Mouse (Mus musculus): ENCODE measurements around the gene Dpp4. TPM values are rescaled to one million over a fixed set of nuclear protein-coding genes. Genes with fewer than 3 reads are reported as not detected.

Gene Dpp4
- polyA plus RNA-seq, 1 experiment from 2014 or later: 0.19 TPM

DNA sequence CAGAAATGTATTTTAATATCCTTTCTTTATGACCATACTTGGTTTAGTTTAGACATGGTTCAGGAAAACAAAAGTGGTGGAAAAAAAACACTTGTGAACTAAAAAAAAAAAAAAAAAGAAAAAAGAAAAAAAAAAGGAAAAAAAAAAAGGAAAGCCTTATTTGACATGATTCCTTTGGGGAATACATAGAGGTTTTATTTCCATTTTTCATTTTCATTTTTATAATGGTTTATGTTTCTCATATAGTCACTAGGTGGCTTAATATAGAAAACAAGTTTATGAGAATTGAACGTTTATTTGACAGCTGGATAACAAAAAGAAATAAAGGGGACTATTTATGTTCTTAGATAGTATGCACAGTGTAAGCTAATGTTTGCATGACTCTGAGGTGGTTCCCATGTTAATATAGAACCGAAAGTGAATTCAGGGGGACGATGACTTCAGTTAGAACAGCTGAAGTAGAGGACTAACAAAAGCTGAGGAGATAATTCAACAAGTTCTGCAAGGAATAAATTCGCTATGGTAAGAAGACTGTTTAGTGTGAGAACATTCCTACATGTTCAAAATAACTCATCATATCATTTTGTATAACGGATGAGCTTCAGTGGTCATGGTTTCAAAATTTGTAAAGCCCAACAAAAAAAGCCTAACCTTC, 37.8 kb upstream of the Dpp4 start:
- Histone ChIP-seq H3K4me1 (ENCODE audit: control insufficient read depth, insufficient read depth, low read length) (no peaks in the 10 kb centered on the region), H3K9me3 (ENCODE audit: control insufficient read depth, low read length) (no peaks in the 10 kb centered on the region), H3K4me3 (ENCODE audit: low read depth, low read length) (no peak overlapping the region), H3K9ac (ENCODE audit: low read length) (no peak overlapping the region), H3K36me3 (ENCODE audit: control insufficient read depth, insufficient read depth, low read length) (no peaks in the 10 kb centered on the region), H3K4me2 (ENCODE audit: low read depth, severe bottlenecking) (no peak overlapping the region), H3K27me3 (ENCODE audit: control insufficient read depth, insufficient read depth, low read length) (no peaks in the 10 kb centered on the region), H3K27ac (replicated peaks; ENCODE audit: low read depth, low read length) (no peak overlapping the region)
- 91% methylated on average over 5 of the region's 5 CpGs for WGBS
- no peak for DNase-seq (ENCODE audit: low spot score)
- ATAC-seq (ENCODE audit: insufficient number of reproducible peaks, low FRiP score, low TSS enrichment, low read depth): no peak

DNA sequence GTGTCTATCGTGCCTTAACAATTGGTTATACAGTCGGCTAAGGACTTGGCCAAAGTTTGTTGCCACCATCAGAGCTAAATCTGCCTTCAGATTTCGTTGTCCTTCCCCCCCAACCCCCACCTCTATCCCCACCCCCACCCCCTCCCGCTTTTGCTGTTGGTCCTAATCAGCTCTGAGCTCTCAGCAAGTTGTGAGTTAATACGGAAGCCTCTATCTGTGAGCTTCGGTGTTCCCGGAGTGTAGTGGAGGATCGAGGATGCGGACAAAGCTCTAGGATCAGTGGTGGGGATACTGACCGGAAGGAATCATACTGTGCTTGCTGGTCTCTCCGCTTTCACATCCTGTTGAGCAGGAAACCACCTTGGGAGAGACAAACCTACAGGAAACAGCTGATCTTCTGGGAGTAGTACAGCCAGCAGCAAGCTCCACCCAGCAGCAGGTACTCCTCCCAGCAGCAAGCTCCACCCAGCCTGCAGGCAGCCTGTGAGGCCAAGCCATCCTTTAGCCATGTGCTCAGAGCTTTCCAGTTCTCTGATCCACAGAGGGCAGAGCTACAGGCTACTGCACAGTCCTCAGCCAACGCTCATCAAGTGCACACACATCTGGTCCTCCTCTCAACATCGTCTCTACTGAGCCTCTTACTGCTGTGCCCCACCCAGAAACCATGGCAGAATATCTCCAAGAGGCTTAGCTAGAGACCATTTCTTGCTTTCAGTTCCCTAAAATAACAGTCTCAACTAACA, 28.9 kb upstream of the Dpp4 start:
- 73% methylated on average over 13 of the region's 13 CpGs for WGBS
- Histone ChIP-seq H3K36me3 (ENCODE audit: control insufficient read depth, insufficient read depth, low read length) (no peaks in the 10 kb centered on the region), H3K9ac (ENCODE audit: low read length) (no peak overlapping the region), H3K4me1 (ENCODE audit: control insufficient read depth, insufficient read depth, low read length) (no peaks in the 10 kb centered on the region), H3K4me2 (ENCODE audit: low read depth, severe bottlenecking) (no peak overlapping the region), H3K4me3 (ENCODE audit: low read depth, low read length) (no peak overlapping the region), H3K9me3 (ENCODE audit: control insufficient read depth, low read length) (no peaks in the 10 kb centered on the region), H3K27me3 (ENCODE audit: control insufficient read depth, insufficient read depth, low read length) (no peaks in the 10 kb centered on the region), H3K27ac (replicated peaks; ENCODE audit: low read depth, low read length) (no peak overlapping the region)
- ATAC-seq (ENCODE audit: insufficient number of reproducible peaks, low FRiP score, low TSS enrichment, low read depth) (no peak), DNase-seq (ENCODE audit: low spot score) (no peak)

DNA sequence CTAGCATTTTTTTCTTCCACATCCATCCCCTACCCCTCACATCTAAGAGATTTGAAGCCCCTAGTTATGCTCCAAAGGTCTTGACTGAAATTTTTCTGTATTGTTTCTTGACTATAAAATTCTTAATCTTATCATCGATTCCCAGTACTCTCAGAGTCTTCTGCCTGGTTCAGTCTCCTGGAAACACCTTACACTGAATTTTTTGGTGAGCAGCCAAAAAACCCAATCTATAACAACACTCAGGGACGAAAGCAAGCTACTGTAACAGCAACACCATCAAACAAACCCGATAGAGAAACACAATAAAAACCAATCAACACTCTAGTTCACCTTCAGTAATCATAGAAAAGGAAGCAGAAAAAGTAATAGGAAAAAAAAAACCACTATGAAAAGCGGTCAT, 28.1 kb upstream of the Dpp4 start:
- Histone ChIP-seq H3K4me2 (ENCODE audit: low read depth, severe bottlenecking) (no peak overlapping the region), H3K36me3 (ENCODE audit: control insufficient read depth, insufficient read depth, low read length) (no peaks in the 10 kb centered on the region), H3K27me3 (ENCODE audit: control insufficient read depth, insufficient read depth, low read length) (no peaks in the 10 kb centered on the region), H3K9ac (ENCODE audit: low read length) (no peak overlapping the region), H3K4me3 (ENCODE audit: low read depth, low read length) (no peak overlapping the region), H3K4me1 (ENCODE audit: control insufficient read depth, insufficient read depth, low read length) (no peaks in the 10 kb centered on the region), H3K27ac (replicated peaks; ENCODE audit: low read depth, low read length) (no peak overlapping the region), H3K9me3 (ENCODE audit: control insufficient read depth, low read length) (no peaks in the 10 kb centered on the region)
- ATAC-seq (ENCODE audit: insufficient number of reproducible peaks, low FRiP score, low TSS enrichment, low read depth) (no peak), DNase-seq (ENCODE audit: low spot score) (no peak)
- WGBS: 92% methylated on average over 4 of the region's 4 CpGs

DNA sequence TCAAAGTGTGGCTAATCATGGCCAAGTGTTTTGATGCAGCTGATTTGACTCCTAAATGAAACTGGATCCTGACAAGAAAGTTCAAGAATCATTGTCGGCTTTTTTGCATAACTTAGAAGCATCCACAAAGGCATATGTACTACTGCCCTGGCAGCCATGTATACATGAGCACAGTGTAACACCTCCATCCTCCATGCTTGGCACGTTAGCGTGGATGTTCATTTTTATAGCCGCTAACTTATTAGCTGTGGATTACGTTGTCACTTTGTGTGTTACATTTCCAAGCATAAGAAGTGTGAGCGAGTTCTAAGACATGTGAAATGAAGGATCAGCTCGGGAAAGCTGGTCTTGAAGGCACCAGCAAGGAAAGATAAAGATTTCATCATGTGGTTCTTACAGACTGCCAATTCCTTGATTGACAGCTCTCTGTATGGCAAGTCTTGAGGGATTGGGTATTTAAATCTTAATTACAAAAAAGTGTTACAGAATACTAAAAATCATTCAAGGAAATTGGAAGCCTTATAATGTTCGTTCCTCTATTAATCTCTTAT, 19.3 kb upstream of the Dpp4 start:
- Histone ChIP-seq H3K27ac (replicated peaks; ENCODE audit: low read depth, low read length) (no peak overlapping the region), H3K9ac (ENCODE audit: low read length) (no peak overlapping the region), H3K4me2 (ENCODE audit: low read depth, severe bottlenecking) (no peak overlapping the region), H3K4me3 (ENCODE audit: low read depth, low read length) (no peak overlapping the region), H3K4me1 (ENCODE audit: control insufficient read depth, insufficient read depth, low read length) (no peaks in the 10 kb centered on the region), H3K36me3 (ENCODE audit: control insufficient read depth, insufficient read depth, low read length) (no peaks in the 10 kb centered on the region), H3K27me3 (ENCODE audit: control insufficient read depth, insufficient read depth, low read length) (no peaks in the 10 kb centered on the region), H3K9me3 (ENCODE audit: control insufficient read depth, low read length) (no peaks in the 10 kb centered on the region)
- ATAC-seq (ENCODE audit: insufficient number of reproducible peaks, low FRiP score, low TSS enrichment, low read depth) (no peak), DNase-seq (ENCODE audit: low spot score) (no peak)
- 85% methylated on average over 8 of the region's 8 CpGs for WGBS

DNA sequence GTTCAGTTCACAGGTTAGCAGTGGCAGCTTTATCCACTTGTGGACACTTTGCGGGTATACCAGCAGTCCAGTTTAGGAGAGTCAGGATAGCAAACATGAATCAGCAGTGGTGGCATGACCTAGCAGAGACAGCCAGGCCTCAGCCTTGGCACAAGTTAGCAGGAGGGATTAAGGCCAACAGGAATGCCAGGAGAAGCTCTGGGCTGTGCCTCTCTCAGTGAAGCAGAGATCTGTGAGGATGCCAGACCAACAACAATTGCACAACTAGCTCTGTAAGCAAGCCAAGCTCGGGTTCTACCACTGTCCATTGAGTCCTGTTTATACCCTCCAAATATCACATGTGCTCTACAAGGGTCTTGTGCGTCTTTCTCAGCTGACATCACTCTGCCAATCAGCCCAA, 13.9 kb upstream of the Dpp4 start:
- Histone ChIP-seq H3K4me3 (ENCODE audit: low read depth, low read length) (no peak overlapping the region), H3K4me1 (ENCODE audit: control insufficient read depth, insufficient read depth, low read length) (no peaks in the 10 kb centered on the region), H3K27me3 (ENCODE audit: control insufficient read depth, insufficient read depth, low read length) (no peaks in the 10 kb centered on the region), H3K9ac (ENCODE audit: low read length) (no peak overlapping the region), H3K4me2 (ENCODE audit: low read depth, severe bottlenecking) (no peak overlapping the region), H3K36me3 (ENCODE audit: control insufficient read depth, insufficient read depth, low read length) (no peaks in the 10 kb centered on the region), H3K9me3 (ENCODE audit: control insufficient read depth, low read length) (no peaks in the 10 kb centered on the region), H3K27ac (replicated peaks; ENCODE audit: low read depth, low read length) (no peak overlapping the region)
- no peak for DNase-seq (ENCODE audit: low spot score)
- ATAC-seq (ENCODE audit: insufficient number of reproducible peaks, low FRiP score, low TSS enrichment, low read depth): no peak
- 92% methylated on average over 3 of the region's 3 CpGs for WGBS

DNA sequence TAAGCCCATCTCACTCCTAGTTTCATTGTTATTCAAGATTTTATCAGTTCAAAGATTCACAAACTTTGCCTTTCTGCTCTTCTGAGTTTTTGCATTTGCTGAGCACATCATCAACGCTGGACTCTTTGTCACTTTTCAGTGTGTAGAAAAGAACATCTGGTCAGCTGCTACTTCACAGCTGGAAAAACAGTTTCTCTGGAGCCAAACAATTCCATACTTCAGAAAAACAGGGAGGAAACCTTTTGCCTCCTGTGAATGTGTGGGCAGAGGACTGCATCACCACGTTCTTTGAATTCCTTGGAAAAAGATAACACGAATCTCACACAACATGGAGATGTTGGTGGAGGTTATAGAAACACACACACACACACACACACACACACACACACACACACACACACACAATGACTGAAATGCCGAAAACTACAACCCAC, 11.3 kb upstream of the Dpp4 start:
- Histone ChIP-seq H3K27me3 (ENCODE audit: control insufficient read depth, insufficient read depth, low read length) (no peaks in the 10 kb centered on the region), H3K36me3 (ENCODE audit: control insufficient read depth, insufficient read depth, low read length) (no peaks in the 10 kb centered on the region), H3K4me3 (ENCODE audit: low read depth, low read length) (no peak overlapping the region), H3K4me2 (ENCODE audit: low read depth, severe bottlenecking) (no peak overlapping the region), H3K4me1 (ENCODE audit: control insufficient read depth, insufficient read depth, low read length) (no peaks in the 10 kb centered on the region), H3K9ac (ENCODE audit: low read length) (no peak overlapping the region), H3K9me3 (ENCODE audit: control insufficient read depth, low read length) (no peaks in the 10 kb centered on the region), H3K27ac (replicated peaks; ENCODE audit: low read depth, low read length) (no peak overlapping the region)
- ATAC-seq (ENCODE audit: insufficient number of reproducible peaks, low FRiP score, low TSS enrichment, low read depth) (no peak), DNase-seq (ENCODE audit: low spot score) (no peak)
- WGBS: 62% methylated on average over 4 of the region's 4 CpGs

DNA sequence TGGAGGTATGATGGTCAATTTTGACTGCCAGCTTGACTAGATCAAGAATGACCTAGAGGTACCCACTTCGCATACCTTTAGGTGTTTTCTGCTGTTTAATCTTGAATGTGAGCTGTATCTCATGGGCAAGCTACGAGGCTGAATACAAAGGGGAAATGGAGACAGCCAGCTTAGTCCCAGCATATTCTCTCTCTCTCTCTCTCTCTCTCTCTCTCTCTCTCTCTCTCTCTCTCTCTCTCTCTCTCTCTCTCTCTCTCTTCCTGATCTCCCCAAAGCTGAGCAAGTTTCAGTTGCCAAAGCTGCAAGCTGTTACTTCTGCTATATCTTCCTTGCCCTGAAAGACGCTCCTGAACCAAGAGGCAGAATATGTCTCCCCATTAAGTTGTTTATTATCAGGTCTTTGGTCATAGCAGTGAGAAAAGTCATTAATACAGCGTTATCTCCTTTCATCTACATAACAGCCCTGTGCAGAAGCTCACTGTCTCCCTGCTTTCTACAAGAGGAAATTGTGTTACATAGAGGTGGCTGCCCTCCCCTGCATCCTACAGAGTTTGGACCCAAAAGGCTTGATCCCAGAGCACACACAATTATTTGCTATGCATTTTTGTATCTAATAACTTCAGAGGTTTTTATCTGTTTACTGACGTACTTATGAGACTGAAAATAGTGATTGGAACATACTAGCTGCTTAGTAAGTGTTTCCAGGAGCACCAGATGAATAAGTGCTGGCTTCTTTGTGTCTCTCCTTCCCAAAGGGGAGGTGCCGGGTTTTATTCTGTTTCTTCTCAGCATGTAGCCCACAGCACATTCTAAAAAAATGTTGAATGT, 10.7 kb upstream of the Dpp4 start:
- DNase-seq (ENCODE audit: low spot score) (no peak), ATAC-seq (ENCODE audit: insufficient number of reproducible peaks, low FRiP score, low TSS enrichment, low read depth) (no peak)
- WGBS: 81% methylated on average over 6 of the region's 6 CpGs
- Histone ChIP-seq H3K9ac (ENCODE audit: low read length) (no peak overlapping the region), H3K27ac (replicated peaks; ENCODE audit: low read depth, low read length) (no peak overlapping the region), H3K4me3 (ENCODE audit: low read depth, low read length) (no peak overlapping the region), H3K36me3 (ENCODE audit: control insufficient read depth, insufficient read depth, low read length) (no peaks in the 10 kb centered on the region), H3K4me1 (ENCODE audit: control insufficient read depth, insufficient read depth, low read length) (no peaks in the 10 kb centered on the region), H3K27me3 (ENCODE audit: control insufficient read depth, insufficient read depth, low read length) (no peaks in the 10 kb centered on the region), H3K9me3 (ENCODE audit: control insufficient read depth, low read length) (no peaks in the 10 kb centered on the region), H3K4me2 (ENCODE audit: low read depth, severe bottlenecking) (no peak overlapping the region)

DNA sequence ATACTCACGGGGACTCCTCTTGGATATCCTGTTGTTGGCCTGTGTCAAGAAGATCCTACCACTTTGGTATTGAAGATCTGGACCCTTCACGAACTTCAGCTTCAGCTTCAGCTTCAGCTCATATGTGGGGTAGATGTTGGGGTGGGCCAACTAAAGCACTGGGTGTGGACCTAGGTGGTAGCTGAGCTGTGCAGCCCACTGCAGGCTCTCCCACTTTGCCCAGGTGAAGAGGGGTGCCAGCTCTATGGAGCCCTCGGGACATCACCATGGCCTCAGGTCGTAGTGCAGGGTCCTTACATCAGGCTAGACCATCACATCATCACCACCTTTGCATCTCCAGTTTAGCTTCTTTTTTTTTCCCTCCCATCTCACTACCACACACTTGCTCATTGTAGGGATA, 9.2 kb upstream of the Dpp4 start:
- no peak overlapping the region for H3K9ac ChIP-seq (ENCODE audit: low read length)
- no peak for ATAC-seq (ENCODE audit: insufficient number of reproducible peaks, low FRiP score, low TSS enrichment, low read depth)
- no peaks in the 10 kb centered on the region for H3K4me1 ChIP-seq (ENCODE audit: control insufficient read depth, insufficient read depth, low read length)
- H3K4me2 ChIP-seq (ENCODE audit: low read depth, severe bottlenecking): no peak overlapping the region
- no peak for DNase-seq (ENCODE audit: low spot score)
- no peaks in the 10 kb centered on the region for H3K36me3 ChIP-seq (ENCODE audit: control insufficient read depth, insufficient read depth, low read length)
- no peaks in the 10 kb centered on the region for H3K27me3 ChIP-seq (ENCODE audit: control insufficient read depth, insufficient read depth, low read length)
- 89% methylated on average over 4 of the region's 4 CpGs for whole genome bisulfite sequencing
- no peaks in the 10 kb centered on the region for H3K9me3 ChIP-seq (ENCODE audit: control insufficient read depth, low read length)
- no peak overlapping the region for H3K4me3 ChIP-seq (ENCODE audit: low read depth, low read length)
- no peak overlapping the region for H3K27ac ChIP-seq (replicated peaks; ENCODE audit: low read depth, low read length)
